Mouse (Mus musculus): ENCODE results near the gene Diras1. TPM values are rescaled to one million over a fixed set of nuclear protein-coding genes. Genes with fewer than 3 reads are reported as not detected.

Gene Diras1
- total RNA-seq, 2 experiments from 2014 or later: 0.27 to 0.87 TPM

DNA sequence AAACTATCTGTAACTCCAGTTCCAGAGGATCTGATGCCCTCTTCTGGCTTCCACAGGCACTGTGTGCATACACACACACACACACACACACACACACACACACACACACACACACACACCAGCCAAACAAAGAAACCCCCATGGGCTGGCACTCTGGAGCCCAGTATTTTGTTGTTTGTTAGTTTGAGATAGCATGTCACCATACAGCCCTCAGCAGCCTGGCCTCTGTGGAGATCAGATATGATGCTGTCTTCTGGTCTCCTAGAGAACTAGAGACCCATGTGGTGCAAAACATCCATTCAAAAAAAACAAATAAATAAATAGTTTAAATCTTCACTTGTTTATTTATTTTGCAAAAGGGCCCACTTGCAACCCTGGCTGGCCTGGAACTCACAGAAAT lies 2.8 kb upstream of the Diras1 start:
- DNase-seq: no peak

DNA sequence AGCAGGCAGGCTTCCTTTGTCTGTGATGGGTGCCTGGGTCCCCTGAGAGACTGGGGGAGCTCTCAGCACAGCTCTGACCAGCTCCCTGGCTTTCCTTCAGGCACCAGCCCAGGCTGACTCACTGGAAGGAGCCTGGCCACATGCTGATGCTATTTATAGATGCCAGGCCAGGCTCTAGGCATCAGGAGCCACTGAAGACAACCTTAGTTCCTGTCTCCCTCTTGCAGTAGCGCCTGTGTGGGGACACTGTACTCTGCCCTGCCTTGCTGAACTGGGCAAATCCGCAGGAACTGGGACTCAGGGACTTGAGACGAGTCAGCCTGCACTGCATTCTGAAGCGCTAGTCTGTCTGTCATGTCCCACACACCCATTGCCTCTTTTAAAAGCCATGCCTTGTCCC lies 1.9 kb upstream of the Diras1 start:
- DNase-seq: no peak

- DNase-seq: no peak
These were observed 1.4 kb upstream of the Diras1 start for GRCm38 (mm10) chr10:81026857-81027256.

DNA sequence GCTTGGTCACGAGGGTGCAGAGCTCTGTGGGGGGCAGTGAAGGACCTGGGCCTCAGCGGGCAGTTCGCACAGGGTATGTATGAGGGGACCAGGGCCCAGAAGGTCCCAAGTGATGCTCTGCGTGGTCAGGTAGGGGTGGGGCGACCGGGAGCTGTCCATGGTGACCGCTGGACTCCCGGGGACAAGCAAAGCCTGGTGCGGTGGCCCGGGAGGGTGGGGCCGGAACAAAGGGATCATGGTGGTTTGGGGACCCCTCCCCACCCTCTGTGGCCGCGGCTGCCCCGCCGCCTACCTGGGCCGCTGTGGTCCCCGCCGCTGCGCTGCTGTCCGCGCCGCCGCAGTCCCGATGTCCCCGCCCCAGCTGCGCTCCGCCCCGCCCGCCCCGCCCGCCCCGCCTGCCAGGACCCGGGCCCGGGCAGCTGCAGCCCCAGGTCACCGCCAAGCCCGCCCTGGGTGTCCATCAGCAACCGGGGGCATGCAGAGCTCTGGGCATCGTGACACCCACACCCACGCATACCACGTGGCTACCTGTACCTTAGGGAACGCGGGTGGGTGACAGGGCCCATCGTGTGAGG lies 328 bp downstream of the Diras1 start:
- no peak for DNase-seq

- DNase-seq: no peak
These were observed 1.0 kb downstream of the Diras1 start for GRCm38 (mm10) chr10:81024346-81024937.

DNA sequence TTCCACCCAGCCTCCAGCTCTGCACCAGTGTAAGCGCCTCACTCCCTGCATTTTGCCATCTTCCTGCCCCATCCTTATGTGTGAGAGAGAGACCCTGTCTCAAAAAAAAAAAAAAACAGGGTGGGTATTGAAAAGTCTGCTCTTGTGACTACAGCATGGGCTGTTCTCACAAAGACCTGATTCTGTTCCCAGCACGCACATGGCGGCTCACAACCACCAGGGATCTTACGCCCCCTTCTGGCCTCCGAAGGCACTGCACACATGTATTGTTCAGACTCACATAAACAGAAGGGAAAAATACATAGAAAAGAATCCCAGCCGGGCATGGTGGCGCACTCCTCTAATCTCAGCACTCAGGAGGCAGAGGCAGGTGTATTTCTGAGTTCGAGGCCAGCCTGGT lies 2.7 kb downstream of the Diras1 start:
- DNase-seq: no peak

GRCm38 (mm10) chr10:81021547-81022110 lies 3.8 kb downstream of the Diras1 start:
- no peak for DNase-seq

DNA sequence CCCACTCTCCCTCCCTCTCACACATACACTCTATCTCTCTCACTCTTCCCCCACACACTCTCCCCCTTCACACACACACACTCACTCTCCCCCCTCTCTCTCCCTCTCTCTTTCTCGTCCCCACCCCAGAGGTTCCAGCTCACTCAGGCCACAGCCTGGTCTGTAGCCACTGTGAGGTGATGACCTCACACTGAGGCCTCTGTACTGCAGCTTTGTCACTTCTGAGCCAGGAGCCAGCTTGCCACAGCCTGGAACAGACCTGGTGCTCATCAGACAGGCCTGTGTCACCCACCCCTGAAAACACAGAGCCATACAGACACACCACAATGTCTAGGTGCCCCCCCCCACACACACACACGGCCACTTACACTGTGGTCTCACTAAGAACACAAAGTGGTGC lies 5.3 kb downstream of the Diras1 start:
- no peak for DNase-seq

GRCm38 (mm10) chr10:81019687-81020086 lies 5.8 kb downstream of the Diras1 start:
- DNase-seq: no peak

- DNase-seq: peak; percentile 57
These were observed 7.1 kb downstream of the Diras1 start for GRCm38 (mm10) chr10:81018326-81018725.

- DNase-seq: peak; percentile 79
These were observed 8.8 kb downstream of the Diras1 start for GRCm38 (mm10) chr10:81016645-81017044.

- DNase-seq: no peak
These were observed 9.8 kb downstream of the Diras1 start for GRCm38 (mm10) chr10:81015666-81016065.

GRCm38 (mm10) chr10:81014393-81015384 lies 10.8 kb downstream of the Diras1 start, which contains the start of gene Gng7:
Gene Gng7 (minus strand): TSS chr10:81014945.
- DNase-seq: peak; percentile 87

- DNase-seq: no peak
These were observed 14.6 kb downstream of the Diras1 start for GRCm38 (mm10) chr10:81010851-81011250.

GRCm38 (mm10) chr10:81007240-81007639 lies 18.2 kb downstream of the Diras1 start:
- DNase-seq: no peak

GRCm38 (mm10) chr10:81006005-81006677 lies 19.3 kb downstream of the Diras1 start:
- no peak for DNase-seq

DNA sequence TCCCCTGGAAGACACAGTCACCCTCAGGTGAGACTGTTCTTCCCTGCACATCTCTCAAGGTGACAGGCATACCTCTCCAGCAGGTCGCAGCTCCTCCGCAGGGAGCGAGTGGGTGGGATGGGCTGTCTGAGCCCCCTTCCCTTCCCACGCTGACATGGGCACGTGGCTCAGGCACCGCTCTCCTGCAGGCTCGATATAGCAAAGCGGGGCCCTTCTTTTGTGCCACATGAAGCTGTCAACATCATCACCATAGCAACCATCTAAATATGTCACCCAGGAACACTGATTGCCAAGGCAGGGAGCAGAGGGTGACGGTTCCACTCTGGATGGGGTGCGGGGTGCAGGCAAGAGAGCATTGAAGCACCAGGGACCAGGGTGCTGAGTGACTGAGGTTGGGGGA lies 24.3 kb downstream of the Diras1 start:
- DNase-seq: no peak

DNA sequence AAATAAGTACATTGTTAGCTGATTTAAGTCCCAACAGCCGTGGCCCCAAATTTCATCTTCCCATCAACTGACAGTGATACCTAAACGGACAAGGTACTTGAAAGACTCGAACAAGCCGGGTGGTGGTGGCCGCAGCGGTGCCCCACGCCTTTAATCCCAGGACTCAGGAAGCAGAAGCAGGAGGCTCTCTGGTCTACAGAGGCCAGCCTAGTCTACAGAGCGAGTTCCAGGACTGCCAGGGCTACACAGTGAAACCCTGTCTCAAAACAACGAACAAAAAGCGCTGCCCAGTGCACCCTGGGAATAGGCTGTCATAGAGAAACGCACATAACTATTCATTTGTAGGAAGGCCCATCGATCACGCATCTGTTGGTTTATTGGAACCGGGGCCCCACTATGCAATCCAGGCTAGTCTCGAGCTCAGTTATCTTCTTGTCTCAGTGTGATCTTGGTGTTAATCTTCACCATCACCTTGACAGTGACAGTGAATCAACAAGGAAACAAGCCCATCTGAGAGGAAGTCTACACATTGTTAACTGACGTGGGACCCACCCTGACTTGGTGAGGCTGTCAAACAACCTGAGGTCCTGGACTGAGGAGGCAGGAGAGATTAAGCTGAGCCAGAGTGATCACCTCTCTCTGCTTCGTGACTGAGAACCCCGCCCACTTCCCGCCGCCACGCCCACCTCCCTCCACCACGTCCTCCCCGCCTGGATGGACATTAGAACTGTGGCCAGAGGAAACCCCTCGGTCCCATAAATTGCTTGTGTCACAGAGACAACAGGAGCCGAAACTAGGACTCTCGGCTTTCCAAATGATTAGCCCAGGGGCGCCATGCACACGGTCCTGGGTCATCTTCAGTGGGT lies 25.0 kb downstream of the Diras1 start:
- DNase-seq: no peak

GRCm38 (mm10) chr10:80999362-81000196 lies 25.9 kb downstream of the Diras1 start:
- peak; percentile 81 for DNase-seq

GRCm38 (mm10) chr10:80998778-80999177 lies 26.7 kb downstream of the Diras1 start:
- no peak for DNase-seq
